Mouse (Mus musculus) frontal cortex, postnatal 14 days (tissue): ENCODE results near the gene Snx27.
A peak's percentile ranks its signal among the peaks of the same experiment; 100 is the strongest.

Experiments
- DNase-seq, 2 experiments: peaks; one replicate each; pipeline ENCODE4 v3.0.0; 2022; ENCODE audit warnings: low spot score in 2 of 2

The Snx27 gene

DNA sequence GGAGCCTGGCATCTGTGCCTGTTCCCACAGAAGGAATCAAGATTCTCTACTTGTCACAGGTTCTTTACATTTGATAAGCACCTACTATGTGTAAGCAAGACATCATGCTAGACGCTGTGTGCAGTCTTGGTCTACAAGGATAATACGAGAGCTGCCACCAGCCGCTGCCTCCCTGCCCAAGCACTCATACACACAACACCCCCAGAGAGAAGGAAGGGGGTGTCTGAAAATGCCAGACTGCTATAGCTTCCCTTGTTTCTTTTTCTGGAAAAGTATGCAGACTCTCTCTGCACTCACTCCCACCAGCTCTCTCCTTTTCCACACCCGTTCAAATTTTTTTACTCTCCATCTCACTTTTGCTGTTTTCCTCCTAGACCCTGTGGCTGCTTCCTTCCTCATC is 105.1 kb downstream of the Snx27 start:
- no peak for DNase-seq

DNA sequence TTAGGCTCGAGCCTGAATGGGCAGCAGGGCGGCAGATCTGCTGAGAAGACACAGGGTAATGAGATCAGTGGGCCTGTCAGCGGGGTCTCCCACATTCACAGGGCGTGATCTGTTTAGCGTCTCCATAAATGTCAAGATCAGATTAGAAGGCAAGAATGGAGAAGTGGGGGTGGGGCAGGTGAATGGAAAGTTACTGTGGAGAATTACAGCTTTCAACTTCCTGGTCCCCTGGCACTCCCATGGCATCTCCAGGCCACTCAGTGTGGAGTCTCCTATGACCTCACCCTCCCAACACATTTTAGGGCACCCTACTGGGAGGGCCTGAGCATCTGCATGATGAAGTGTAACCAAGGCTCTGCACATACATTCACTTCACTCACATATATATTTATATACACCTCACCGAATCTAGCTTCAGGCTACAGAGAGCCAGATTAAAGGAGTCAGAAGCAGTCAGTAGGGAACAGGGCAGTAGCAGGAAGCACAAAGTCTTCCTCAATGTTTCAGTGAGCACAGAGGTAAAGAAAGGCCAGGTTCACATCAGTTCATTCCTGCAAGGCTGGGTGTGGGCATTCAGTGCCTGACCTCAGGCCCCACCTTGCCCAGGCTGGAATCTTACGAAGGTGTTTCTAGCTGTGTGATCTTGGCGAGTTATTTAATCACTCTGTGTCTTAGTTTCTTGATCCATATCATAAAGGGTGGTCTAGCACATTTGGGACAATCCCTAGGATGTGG is 106.0 kb downstream of the Snx27 start:
- no peak for DNase-seq

DNA sequence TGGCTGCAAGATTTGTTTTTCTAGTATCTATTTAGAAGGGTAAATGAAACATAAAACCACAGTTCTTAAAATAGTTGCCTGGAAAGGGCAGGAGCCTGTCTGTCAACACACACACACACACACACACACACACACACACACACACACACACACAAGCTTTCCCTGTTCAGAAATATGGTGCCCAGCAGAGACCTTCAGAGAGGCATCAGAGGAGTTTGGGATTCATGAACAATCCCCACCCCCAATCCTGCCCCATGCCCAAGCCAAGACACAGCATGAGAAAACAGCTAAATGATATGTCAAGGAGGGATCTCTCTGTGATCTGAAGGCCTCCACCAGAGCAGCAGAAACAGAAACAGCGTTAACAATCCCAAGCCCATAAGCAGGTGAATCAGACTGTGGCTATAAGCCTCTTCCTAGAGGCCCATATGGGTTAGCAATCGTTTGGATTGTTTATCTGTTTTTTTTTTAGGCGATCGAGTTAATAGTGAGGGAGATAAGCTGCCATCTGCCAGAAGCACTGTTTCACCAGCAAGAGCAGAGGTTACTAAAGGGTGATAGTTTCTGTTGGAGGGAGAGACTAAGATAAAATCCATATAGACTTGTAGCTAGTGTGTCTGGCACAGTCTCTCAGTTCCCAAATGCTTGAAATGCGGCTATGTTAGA is 108.8 kb downstream of the Snx27 start:
- DNase-seq, result no peak

DNA sequence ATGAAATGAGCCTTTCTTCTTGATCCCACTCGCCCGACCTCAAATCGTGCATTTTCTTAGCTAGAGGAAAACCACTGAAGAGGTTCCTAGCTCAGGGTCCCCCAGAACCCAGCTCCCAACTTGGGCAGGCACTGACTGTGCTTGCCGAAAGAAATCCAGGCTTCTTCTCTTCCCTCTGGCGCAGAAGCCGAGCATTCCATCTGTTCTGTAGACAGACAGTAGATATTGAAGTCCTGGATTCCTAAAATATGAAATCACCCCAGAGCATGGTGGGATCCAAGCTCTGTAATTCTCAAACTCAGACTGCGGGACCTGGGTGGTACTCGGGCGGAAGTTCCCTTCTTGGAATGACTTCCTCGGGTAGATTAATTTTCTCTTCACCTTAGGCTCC is 109.4 kb downstream of the Snx27 start:
- no peak for DNase-seq

DNA sequence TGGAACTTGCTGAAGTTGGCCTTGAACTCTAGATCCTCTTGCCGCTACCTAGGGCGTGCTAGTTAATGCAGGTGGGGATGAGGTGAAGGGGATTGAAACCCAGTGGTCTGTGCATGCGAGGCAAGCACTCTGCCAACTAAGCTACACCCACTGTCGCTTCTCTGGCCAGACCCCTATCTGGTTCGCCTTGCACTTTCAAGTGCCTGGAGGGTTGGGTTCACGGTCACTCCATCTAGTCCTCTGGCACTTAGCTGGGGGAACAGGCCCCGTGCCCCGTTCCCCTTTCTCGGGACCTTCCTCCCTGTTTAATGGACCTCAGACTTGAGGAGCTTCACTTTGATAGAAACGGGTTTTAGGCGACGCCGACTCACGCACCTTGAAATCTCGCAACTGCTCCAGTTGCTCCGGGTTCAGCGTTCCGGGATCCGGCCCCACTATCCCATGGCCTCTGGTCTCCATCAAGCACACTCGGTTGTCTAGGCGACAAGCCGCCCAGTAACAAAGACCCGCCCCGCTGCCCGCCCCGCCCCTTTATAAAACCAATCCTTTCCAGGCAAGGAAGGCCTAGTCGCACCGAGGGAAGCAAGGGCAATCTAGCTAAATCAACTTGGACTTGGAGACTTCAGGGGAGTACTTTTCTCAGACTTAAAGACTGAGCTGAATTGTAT is 109.9 kb downstream of the Snx27 start:
- DNase-seq, result no peak

DNA sequence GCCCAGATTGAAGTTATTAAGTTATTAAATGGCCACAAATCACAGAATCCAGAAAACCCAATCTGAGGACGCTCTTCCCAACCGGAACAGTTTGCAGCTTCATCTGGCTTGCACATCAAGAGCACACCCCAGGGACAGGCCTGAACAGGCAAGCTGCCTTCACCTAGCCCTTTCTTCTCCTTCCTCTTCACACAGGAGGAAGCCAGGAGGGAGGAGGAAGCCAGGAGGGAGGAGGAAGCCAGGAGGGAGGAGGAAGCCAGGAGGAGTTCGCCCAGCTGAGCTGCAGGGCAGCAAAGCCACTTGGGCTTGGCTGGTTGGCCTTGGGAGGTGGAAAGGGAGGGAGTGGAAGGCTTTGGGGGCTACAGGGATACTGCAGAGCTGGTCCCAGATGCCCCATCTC is 113.6 kb downstream of the Snx27 start:
- no peak for DNase-seq

DNA sequence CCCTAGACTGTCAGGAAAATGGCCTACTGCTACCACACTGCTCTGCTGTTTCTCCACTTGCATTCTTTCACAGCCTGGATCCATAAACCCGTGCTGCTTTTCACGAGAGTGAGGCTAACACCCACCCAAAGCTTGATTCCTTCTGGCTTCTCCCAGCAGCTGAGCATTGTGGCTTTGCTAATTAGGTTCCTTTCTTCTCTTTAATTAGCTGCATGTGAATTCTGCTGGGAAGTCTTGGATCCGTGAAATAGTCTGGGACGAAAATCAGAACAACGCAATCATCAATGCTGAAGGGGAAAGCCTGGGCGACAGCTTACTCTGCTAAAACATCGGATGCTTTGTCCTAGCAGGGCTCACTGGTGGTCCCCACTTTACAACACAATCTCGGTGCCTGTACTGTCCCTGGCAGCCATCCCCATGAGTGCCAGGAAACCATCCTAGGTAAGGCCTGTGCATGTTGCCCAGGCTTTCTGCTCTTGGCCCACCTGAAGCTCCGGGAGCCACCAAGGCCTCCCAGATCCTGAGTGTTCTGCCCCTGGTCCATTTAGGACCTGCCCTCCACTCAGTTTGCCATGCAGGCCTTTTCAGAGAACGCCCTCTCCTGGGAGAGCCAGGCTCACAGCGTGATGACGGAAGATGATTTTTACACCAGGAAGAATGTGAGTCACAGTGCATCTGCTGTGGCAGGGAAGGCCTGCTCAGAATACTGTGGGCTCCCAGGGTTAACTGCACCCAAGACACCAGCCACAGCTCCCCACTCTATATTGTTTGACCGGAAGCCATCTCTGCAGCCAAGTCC is 116.7 kb downstream of the Snx27 start:
- DNase-seq, result peak; percentile 53 to 65

DNA sequence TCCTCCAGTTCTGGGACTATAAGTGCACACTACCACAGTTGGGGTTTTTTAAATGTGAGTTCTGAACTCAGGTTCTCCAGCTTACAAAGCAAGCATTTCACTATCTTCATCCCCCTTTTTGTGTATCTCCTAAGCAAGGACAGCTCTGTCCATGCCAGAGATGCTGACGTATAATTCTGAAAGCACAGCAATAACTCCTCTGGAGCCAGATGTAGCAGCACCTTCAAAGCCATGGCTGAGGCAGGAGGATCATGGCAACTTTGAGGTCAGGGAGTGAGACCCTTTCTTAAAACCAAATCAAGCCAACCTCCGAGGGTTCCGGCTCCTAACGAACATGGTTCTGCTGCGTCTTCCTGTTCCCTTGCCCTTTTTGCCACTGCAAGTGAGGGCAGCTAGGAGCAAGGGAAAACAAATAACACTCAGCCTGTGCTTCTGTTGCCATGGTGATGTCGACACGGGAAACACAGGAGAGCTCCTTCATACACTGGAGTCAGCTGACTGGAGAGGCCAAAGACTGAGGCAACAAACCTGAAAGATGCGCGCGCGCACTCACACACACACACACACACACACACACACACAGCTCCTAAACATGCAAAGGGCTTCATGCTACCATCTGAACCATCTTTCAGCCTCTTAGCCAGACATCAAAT is 118.5 kb downstream of the Snx27 start:
- DNase-seq, result no peak

DNA sequence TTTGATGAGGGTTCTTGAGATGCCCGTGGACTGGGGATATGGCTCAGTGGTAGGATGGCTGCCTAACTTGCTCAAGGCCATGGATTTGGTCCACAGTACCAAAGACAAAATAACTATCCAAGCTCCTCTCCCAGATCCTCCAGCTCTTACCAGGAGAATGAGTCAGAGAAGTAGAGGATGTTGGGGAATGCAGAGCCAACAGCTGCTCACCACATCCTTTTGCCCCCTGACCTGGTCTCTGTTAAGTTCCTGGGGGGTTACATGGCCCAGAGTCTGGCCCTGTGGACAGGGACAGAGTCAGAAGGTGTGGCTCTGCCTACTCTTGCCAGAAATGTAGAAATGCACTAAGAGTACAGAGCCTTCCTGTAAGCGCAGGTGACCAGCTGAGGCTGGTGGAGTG is 122.7 kb downstream of the Snx27 start:
- no peak for DNase-seq

DNA sequence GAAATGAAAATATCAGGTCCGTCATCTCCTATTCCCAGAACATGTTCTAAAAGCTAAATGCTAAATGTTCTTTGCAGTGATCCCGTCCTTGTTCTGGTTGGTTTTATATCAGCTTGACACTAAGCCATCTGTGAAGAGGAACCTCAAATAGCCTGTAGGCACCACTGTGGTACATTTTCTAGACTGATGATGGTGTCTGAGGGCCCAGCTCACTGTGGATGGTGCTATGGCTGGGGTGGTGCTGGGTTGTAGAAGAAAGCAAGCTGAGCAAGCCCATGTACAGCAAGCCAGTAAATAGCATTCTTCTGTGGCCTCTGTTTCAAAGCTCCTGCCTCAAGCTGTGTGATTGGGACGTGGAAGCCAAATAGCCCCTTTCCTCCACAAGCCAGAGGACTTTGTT is 125.5 kb downstream of the Snx27 start:
- DNase-seq, result no peak

DNA sequence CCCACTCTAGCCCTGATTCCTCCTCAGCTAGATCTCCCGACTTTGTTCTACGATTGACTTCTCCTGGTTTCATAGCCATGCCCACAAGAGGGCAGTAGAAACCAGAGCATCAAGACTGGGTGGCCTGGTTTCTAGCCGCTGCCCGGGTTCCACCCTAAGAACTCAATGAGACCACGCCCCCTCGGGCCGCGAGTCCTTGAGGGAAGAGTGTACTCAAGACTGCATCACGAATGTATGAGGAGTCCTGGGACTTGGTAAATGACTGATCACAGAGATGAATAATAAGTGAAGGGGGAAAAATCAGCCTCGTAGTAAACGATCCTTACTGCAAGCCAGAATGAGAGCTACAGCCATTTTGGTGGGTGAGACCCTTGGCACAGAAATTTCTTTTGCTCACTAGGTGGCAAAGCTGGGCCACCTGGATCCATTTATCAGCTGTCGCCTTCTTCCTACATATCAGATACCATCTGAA is 126.0 kb downstream of the Snx27 start:
- peak; percentile 69 to 82 for DNase-seq

DNA sequence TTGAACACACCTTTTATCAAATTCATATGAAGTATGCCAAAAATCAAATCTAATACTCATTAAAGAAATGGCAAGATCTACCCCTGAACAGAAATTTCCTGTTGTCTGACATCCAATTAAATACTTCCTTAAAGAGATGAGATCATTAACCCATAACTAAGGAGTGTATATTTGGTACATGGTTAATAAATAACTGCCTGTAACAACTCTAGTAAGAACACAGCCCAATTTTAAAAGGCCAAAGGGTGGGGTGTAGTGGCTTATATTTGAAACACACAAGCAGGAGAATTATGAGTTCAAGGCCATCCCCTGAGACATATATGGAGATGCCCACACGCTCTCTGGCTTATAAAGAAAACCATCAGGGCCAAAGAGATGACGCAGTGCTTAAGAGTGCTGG is 133.1 kb downstream of the Snx27 start:
- no peak for DNase-seq
